Mouse (Mus musculus) layer of hippocampus, adult 9-10 months (tissue): ENCODE data around the gene Tmem185a.
A peak's percentile ranks its signal among the peaks of the same experiment; 100 is the strongest.
"Not testable (repeated sequence)": the region's sequence is repeated elsewhere in the genome, so short reads cannot be mapped to it uniquely, and the experiment has no call there.

Experiments
- DNase-seq: peaks from one replicate; pipeline ENCODE4 v3.0.0; 2022; ENCODE audit warnings: low spot score

Gene Tmem185a

DNA sequence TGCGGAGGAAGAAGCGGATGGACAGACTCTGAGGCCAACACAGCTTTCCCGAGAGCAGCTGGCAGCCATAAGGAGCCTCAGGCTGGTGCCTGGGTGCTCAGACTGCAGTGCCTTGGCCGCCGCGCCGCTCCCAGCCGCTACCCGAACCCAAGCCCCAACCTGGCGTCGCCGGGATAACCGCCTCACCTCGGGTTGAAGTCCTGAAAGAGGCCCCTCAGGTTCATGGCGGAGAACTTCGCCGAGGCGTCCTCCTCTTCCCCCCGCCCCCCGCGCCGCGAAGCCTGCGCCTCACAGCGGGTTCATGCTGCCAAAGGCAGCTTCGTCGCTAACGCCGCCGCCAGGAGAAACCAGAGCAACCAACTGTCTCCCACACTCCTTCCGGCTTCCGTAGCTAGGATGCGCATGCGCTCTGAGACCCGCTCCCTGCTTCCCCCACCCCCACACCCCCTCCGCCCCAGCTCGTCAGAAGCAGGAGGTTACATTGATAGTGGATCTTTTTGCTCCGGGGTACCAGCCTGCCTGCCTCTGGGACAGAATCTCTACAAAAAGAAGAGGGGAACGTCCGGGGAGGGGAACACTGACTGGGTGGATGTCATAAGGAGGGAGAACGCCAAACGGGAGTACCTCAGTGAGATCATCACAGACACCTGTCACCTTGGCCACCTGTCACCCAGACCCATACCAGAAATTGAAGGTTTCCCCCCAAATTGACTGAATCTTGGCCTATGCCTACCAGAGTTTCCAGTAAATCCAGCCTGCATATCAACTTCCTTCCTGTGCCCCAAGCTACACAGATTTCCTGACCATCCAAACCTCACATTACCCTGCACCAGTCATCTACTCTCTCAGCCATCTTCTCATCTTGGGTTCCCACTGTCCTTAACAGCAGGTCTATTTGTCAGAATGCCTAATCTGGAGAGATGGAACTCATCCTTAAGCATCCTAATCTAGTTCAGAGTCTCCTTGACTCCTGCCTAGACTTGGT is at the start of gene Tmem185a:
Gene Tmem185a (minus strand): TSS at position 389 of the 985 bp plus-strand sequence.
- DNase-seq, result peak; percentile 24

DNA sequence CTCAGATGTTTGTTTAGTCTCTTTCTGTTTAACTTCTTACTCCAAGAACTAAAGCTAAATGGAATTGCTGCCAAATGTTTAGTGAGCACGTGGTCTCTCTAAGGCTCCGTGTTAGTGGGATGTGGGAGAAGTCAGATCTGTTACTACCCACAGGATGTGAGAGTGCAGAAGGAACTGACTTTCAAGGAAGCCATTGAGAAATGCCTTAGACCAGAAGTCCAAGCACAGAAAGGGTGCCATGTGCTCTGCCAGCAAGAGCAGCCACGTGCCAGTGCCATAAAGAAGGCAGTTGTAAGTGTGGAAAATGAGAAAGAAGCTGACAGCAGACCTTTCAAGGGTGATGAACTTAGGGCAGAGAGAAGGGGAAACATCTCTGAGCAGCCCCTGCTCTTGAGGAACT is 37.4 kb upstream of the Tmem185a start:
- DNase-seq, result not testable (repeated sequence)

DNA sequence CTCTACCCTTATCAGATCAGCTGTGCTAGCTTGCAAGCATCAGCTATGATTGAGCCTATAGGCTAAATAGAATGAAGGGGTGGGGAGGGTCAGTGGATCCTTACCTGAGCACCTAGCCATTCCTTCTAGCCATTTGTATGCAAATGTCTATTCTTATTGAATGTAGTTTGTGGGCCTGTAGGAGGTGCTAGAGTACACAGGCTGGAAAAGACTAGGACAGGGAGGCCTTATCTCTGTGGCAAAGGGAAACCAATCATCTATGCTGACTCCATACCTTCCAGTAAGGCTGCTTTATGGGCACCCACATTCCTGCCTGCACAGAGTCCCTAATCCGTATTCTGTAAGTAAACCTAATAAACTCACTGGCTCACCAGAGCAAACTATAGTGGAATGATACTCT is 10.3 kb upstream of the Tmem185a start:
- DNase-seq, result not testable (repeated sequence)

DNA sequence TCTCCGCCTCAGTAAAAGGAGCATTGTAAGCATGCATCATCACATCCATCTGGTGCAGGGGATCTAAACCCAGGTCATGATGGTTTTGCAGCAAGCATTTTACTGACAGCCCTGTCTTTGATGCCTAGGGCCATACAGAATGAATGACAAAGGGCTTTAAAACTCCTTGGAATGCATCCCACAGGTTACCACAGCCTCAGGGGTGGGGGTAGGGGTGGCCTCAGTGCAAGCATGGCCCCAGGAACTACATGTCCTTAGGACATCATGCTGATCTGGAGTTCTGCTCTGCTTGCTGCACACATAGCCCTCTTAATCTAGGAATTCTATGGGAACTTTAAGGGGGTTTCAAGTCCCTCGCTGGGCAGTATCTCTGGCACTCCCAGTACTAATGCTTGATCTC is 5.2 kb upstream of the Tmem185a start:
- DNase-seq, result no peak

DNA sequence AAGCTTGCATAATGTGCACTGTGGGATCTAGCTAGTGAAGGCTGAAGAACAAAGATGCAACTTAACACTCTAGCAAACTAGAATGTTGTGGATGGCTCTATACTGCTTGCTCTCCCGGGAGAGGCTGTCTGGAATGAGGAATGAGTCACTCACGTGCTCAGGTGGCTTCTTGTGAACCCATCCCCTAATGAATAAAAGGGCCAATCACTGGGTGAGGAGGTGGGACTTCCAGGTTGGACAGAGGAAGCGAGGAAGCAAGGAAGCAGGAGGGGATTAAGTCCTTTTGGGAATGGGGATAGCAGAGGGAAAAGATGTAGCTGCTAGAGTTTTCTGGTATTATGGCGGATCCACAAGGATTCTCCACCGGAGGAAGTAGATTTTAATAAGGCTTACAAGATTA is 1.7 kb upstream of the Tmem185a start:
- no peak for DNase-seq

DNA sequence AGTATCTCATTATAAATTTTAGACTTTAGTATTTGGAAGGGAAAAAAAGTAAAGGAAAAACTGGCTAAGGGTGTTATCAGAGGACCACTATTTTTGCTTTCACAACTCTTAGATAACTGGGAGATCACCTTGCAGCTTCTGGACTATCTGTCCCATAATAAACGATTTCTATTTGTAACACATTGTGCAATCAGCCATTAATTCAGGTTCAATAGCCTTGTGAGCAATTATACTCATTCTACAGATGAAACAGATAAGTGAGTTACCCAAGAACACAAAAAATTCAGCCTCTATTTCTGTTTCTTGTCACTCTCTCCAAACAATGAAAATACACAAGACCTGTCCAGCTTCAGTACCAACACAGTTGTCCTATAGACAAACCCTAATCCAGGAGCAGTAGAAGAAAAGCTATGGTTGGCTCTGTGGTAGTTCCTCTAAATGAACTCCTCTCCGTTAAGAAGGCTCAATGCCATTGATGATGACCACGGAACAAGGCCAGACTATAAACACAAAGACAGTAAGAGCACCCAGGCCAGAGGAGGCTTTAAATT is 1.7 kb downstream of the Tmem185a start:
- no peak for DNase-seq

DNA sequence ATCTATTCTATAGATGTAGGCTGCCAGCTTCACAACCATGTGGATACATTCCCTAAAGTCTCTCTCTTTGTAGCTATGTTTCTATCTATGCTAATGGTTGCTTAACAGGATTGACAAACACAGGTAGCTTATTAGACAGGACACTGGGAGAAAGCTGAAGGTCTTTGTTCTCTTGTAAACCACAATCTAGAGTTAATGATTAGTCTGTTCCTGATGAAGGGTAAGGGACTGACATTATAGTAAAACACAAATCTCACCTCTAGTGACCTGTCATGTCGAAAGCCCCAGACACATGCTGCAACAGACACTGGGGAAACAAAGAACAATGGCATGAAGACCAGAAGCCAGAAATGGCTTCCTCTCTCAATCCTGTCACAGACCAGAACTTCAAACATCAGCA is 10.1 kb downstream of the Tmem185a start:
- DNase-seq, result no peak

DNA sequence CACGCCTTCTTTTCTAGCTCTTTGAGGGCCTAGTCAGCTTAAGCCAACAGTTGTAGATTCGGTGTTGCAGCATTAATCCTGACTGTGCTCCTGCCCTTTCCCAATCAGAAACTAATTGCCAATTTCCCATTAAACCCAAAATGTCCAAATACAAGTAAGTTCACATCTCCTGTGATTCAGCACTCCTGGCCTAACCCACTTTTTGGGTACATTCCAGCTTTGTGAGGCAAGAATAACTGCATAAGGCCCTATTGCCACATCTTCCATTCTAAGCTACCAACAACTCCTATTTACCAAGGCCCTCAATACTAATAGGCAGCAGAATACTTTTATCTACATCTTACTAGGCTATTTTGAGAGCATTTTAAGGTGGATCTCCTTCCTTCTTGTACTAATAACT is 11.5 kb downstream of the Tmem185a start:
- DNase-seq, result no peak

DNA sequence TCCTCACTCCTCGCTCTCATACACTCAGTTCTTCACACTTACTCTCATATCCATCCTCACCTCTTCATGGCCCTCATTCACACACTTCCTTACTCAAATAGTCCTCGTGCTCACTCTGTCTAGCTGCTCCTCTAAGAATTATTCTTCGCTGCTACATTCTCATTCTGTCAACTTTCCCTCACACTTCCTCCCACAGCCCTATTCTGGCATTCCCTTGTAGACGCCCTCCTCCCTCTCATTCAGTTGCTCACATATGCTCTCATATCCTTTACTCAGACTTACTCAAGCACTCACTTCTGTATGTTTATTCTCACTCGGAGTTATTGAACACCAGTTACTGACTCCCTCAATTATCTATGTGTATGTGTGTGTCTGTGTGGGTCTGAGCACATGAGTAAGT is 13.4 kb downstream of the Tmem185a start:
- DNase-seq, result no peak

DNA sequence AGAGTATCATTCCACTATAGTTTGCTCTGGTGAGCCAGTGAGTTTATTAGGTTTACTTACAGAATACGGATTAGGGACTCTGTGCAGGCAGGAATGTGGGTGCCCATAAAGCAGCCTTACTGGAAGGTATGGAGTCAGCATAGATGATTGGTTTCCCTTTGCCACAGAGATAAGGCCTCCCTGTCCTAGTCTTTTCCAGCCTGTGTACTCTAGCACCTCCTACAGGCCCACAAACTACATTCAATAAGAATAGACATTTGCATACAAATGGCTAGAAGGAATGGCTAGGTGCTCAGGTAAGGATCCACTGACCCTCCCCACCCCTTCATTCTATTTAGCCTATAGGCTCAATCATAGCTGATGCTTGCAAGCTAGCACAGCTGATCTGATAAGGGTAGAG is 24.6 kb downstream of the Tmem185a start:
- not testable (repeated sequence) for DNase-seq

DNA sequence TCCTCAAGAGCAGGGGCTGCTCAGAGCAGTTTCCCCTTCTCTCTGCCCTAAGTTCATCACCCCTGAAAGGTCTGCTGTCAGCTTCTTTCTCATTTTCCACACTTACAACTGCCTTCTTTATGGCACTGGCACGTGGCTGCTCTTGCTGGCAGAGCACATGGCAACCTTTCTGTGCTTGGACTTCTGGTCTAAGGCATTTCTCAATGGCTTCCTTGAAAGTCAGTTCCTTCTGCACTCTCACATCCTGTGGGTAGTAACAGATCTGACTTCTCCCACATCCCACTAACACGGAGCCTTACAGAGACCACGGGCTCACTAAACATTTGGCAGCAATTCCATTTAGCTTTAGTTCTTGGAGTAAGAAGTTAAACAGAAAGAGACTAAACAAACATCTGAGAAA is 51.5 kb downstream of the Tmem185a start:
- not testable (repeated sequence) for DNase-seq
